Mouse (Mus musculus) limb, embryonic 14.5 days (tissue): ENCODE results near the gene Scnn1b. TPM values are rescaled to one million over a fixed set of nuclear protein-coding genes. Genes with fewer than 3 reads are reported as not detected.
A peak's percentile ranks its signal among the peaks of the same experiment; 100 is the strongest.

ENCODE experiments used
- ATAC-seq: fragments of 200-750 bp; cut with Nextera tagmentation; 2 replicates; pipeline ENCODE4 v1.8.0; 2017; ENCODE audit warnings: low read depth, moderate number of reproducible peaks, moderate TSS enrichment; ENCODE audit not compliant: low FRiP score
- DNase-seq: peaks from one replicate; pipeline ENCODE4 v3.0.0-alpha.2; 2015; ENCODE audit warnings: low spot score
- H3K27ac ChIP-seq: fragments of 300-500 bp; sonication (generic); replicated peaks from 2 replicates; pipeline ENCODE4 v1.5.1; 2014; ENCODE audit warnings: low read depth, mild to moderate bottlenecking, low read length, moderate library complexity, mixed read lengths
- H3K27me3 ChIP-seq: fragments of 300-500 bp; sonication (generic); 2 replicates; pipeline ENCODE4 v1.6.1; 2014; ENCODE audit warnings: low read length, mixed read lengths; ENCODE audit not compliant: control insufficient read depth, insufficient read depth
- H3K36me3 ChIP-seq: fragments of 300-500 bp; sonication (generic); 2 replicates; pipeline ENCODE4 v1.6.1; 2014; ENCODE audit warnings: mild to moderate bottlenecking, low read length, moderate library complexity, mixed read lengths; ENCODE audit not compliant: control insufficient read depth, insufficient read depth
- H3K4me1 ChIP-seq: fragments of 300-500 bp; sonication (generic); 2 replicates; pipeline ENCODE4 v1.6.1; 2014; ENCODE audit warnings: antibody characterized with exemption, low read length, mixed read lengths; ENCODE audit not compliant: control insufficient read depth, insufficient read depth
- H3K4me2 ChIP-seq: fragments of 300-500 bp; sonication (generic); replicated peaks from 2 replicates; pipeline ENCODE4 v1.6.1; 2014; ENCODE audit warnings: low read depth, mild to moderate bottlenecking, low read length, moderate library complexity; ENCODE audit not compliant: severe bottlenecking
- H3K4me3 ChIP-seq: fragments of 300-500 bp; sonication (generic); replicated peaks from 2 replicates; pipeline ENCODE4 v1.5.1; 2014; ENCODE audit warnings: low read length
- H3K9ac ChIP-seq: fragments of 300-500 bp; sonication (generic); 2 replicates; pipeline ENCODE4 v1.6.1; 2014; ENCODE audit warnings: mild to moderate bottlenecking, low read depth, low read length, moderate library complexity; ENCODE audit not compliant: severe bottlenecking
- H3K9me3 ChIP-seq: fragments of 300-500 bp; sonication (generic); 2 replicates; pipeline ENCODE4 v1.6.1; 2016; ENCODE audit warnings: low read length; ENCODE audit not compliant: control insufficient read depth
- POLR2A ChIP-seq: fragments of 200-500 bp; IDR thresholded peaks from 2 replicates; pipeline ENCODE4 v1.8.0; 2012; ENCODE audit warnings: inconsistent platforms, mild to moderate bottlenecking, moderate library complexity, borderline replicate concordance; ENCODE audit not compliant: insufficient read depth, insufficient read length; ENCODE audit errors: extremely low read depth
- WGBS: fragments of 180-500 bp; shearing (Covaris S2); extraction: QIAGEN DNeasy Blood & Tissue Kit; methylation state at CpG from one replicate; pipeline ENCODE4 v1.1.7; 2014; 5-methylcytosine and 5-hydroxymethylcytosine counted together
- polyA plus RNA-seq, 2 experiments: library from polyadenylated mRNA; depleted of rRNA in 1 of 2; stranded (reverse) in 1 of 2; unstranded in 1 of 2; fragments of >200 nt; fragmentation: Nextera tagmentation in 1 of 2; extraction: Ambion mirVana in 1 of 2; gene quantifications; 2 replicates each; pipeline versions ENCODE4 v1.2.1 to v1.2.3; 2012 to 2014

The Scnn1b gene
- polyA plus RNA-seq, 2 experiments = 0.57 to 0.63 TPM

DNA sequence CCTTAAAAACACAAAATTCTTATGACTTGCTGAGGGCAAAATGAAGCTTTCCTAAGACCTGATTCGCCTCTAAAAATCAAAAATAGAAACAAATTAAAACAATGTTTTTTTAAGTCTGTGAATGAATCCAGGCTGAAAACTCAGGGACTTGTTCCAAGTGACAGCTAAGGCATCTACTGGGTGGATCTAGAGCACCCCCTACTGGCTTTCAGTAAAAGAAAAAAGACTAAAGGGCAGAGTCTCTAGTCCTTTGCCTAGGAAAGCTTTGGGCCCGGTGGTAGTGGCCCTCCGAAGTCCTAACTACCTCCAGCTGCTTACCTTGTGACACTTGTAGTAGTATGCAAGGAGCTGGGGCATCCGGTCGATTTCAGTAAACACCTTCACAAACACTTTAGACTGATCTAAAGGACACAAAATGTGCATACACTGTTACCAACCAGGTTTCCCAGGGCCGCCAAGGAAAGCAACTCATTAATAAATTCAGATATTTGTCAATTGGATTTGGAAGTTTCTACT is 99.1 kb downstream of the Scnn1b start:
- Histone ChIP-seq H3K4me2 (no peak overlapping the region), H3K27me3 (no peaks in the 10 kb centered on the region), H3K4me1 (no peaks in the 10 kb centered on the region), H3K9me3 (no peaks in the 10 kb centered on the region), H3K27ac (no peak overlapping the region), H3K4me3 (no peak overlapping the region), H3K9ac (no peak overlapping the region), H3K36me3 (peaks cover 16% of the 10 kb centered on the region)
- no peak for TF ChIP-seq POLR2A
- 66% methylated on average over 6 of the region's 6 CpGs for WGBS
- peak; percentile 65 for DNase-seq
- ATAC-seq = no peak

DNA sequence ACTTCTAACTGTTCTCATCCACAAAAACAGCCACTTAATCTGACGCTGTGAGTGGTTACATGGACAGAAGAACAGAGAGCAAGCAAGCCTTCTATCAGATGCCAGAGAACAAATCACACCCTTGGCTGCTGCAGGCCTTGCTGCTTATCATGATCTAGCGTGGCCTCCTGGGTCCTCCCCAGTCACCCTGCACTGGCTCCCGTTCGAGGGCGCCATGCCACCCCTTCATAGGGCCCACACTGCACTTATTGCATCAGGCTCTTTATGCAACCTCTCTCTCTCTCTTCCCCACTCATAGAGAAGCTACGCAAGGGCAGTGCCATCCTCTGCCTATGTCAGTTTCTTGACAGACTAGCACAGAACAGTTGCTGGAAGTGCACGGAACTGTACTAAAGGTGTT is 101.3 kb downstream of the Scnn1b start:
- H3K4me2 ChIP-seq = no peak overlapping the region
- H3K36me3 ChIP-seq = peaks cover 24% of the 10 kb centered on the region
- ATAC-seq (no peak), DNase-seq (no peak)
- 93% methylated on average over 7 of the region's 7 CpGs for WGBS
- H3K9ac ChIP-seq = no peak overlapping the region
- no peaks in the 10 kb centered on the region for H3K4me1 ChIP-seq
- no peaks in the 10 kb centered on the region for H3K27me3 ChIP-seq
- TF ChIP-seq POLR2A = no peak
- H3K9me3 ChIP-seq = no peaks in the 10 kb centered on the region
- H3K27ac ChIP-seq = no peak overlapping the region
- no peak overlapping the region for H3K4me3 ChIP-seq

Other genes starting within 250 kb of the Scnn1b start
- gene Usp31, start 157.8 kb upstream of the Scnn1b start, polyA plus RNA-seq (2012; rRNA removed) = 6.4 and 6.8 TPM in 2 replicates
- gene Usp31, start 157.8 kb upstream of the Scnn1b start, polyA plus RNA-seq (2014; fragmentation: Nextera tagmentation; extraction: Ambion mirVana) = 3.6 and 3.7 TPM in 2 replicates
- 0.24 and 0.34 TPM in 2 replicates for gene Scnn1g, start 130.6 kb upstream of the Scnn1b start, polyA plus RNA-seq (2012; rRNA removed)
- 0.19 and 0.37 TPM in 2 replicates for gene Scnn1g, start 130.6 kb upstream of the Scnn1b start, polyA plus RNA-seq (2014; fragmentation: Nextera tagmentation; extraction: Ambion mirVana)
- gene Cog7, start 116.7 kb downstream of the Scnn1b start, polyA plus RNA-seq (2012; rRNA removed) = 18.9 and 21.7 TPM in 2 replicates
- gene Cog7, start 116.7 kb downstream of the Scnn1b start, polyA plus RNA-seq (2014; fragmentation: Nextera tagmentation; extraction: Ambion mirVana) = 15.2 and 17.0 TPM in 2 replicates
- gene Gga2, start 156.2 kb downstream of the Scnn1b start, polyA plus RNA-seq (2012; rRNA removed) = 122 and 184 TPM in 2 replicates
- gene Gga2, start 156.2 kb downstream of the Scnn1b start, polyA plus RNA-seq (2014; fragmentation: Nextera tagmentation; extraction: Ambion mirVana) = 85.2 and 88.8 TPM in 2 replicates
- gene Ubfd1, start 202.1 kb downstream of the Scnn1b start, polyA plus RNA-seq (2012; rRNA removed) = 75.7 and 86.8 TPM in 2 replicates
- 96.4 TPM in 2 replicates for gene Ubfd1, start 202.1 kb downstream of the Scnn1b start, polyA plus RNA-seq (2014; fragmentation: Nextera tagmentation; extraction: Ambion mirVana)
- 12.7 and 14.6 TPM in 2 replicates for gene Ears2, start 202.2 kb downstream of the Scnn1b start, polyA plus RNA-seq (2012; rRNA removed)
- gene Ears2, start 202.2 kb downstream of the Scnn1b start, polyA plus RNA-seq (2014; fragmentation: Nextera tagmentation; extraction: Ambion mirVana) = 16.4 and 16.8 TPM in 2 replicates
- 127 and 148 TPM in 2 replicates for gene Ndufab1, start 236.8 kb downstream of the Scnn1b start, polyA plus RNA-seq (2012; rRNA removed)
- gene Ndufab1, start 236.8 kb downstream of the Scnn1b start, polyA plus RNA-seq (2014; fragmentation: Nextera tagmentation; extraction: Ambion mirVana) = 554 and 558 TPM in 2 replicates